Mouse (Mus musculus) CH12.LX (cell line): ENCODE measurements around the gene Atxn7l1. TPM values are rescaled to one million over a fixed set of nuclear protein-coding genes. Genes with fewer than 3 reads are reported as not detected.

Experiments
- DNase-seq: peaks from one replicate; pipeline ENCODE4 v3.0.0-alpha.2; 2013; ENCODE audit errors: extremely low read depth
- H3K27ac ChIP-seq: 2 replicates; pipeline ENCODE4 v1.5.1; 2012; ENCODE audit warnings: low read depth, mild to moderate bottlenecking, control low read depth, moderate library complexity; ENCODE audit not compliant: insufficient read depth
- H3K27me3 ChIP-seq: replicated peaks from 2 replicates; pipeline ENCODE3; 2012; ENCODE audit warnings: inconsistent platforms
- H3K36me3 ChIP-seq, 2 experiments: replicated peaks in 1 of 2; 2 replicates each; pipeline versions ENCODE3 to v1.6.1; 2012; ENCODE audit warnings: inconsistent platforms in 1 of 2, low read length in 1 of 2, mild to moderate bottlenecking in 1 of 2, mixed read lengths in 1 of 2, moderate library complexity in 1 of 2; ENCODE audit not compliant: control insufficient read depth in 1 of 2, insufficient read depth in 1 of 2
- H3K4me1 ChIP-seq, 2 experiments: 2 replicates each; pipeline ENCODE4 v1.6.1; 2012; ENCODE audit warnings: inconsistent platforms in 1 of 2, moderate library complexity in 1 of 2; ENCODE audit not compliant: insufficient read depth in 2 of 2, control insufficient read depth in 1 of 2
- H3K4me2 ChIP-seq: 2 replicates; pipeline ENCODE4 v1.6.1; 2012; ENCODE audit warnings: low read depth, mild to moderate bottlenecking, control low read depth; ENCODE audit not compliant: poor library complexity, insufficient read depth, severe bottlenecking
- H3K4me3 ChIP-seq, 3 experiments: fragments of 150-350 bp in 1 of 3; sonication (generic) in 1 of 3; replicated peaks in 1 of 3; 2 replicates each; pipeline versions ENCODE3 to v1.5.1; 2011 to 2012; ENCODE audit warnings: low read depth in 2 of 3, low read length in 2 of 3, mild to moderate bottlenecking in 2 of 3, moderate library complexity in 2 of 3, control low read depth in 1 of 3, improper control_type of control experiment in 1 of 3, inconsistent platforms in 1 of 3, mixed read lengths in 1 of 3; ENCODE audit not compliant: poor library complexity in 1 of 3
- H3K79me2 ChIP-seq: replicated peaks from 2 replicates; pipeline ENCODE4 v1.6.1; 2012; ENCODE audit warnings: mild to moderate bottlenecking, moderate library complexity; ENCODE audit not compliant: control insufficient read depth, poor library complexity, insufficient read depth, severe bottlenecking; ENCODE audit errors: extremely low read depth
- H3K9ac ChIP-seq: 2 replicates; pipeline ENCODE4 v1.6.1; 2012; ENCODE audit warnings: low read depth, mild to moderate bottlenecking, control low read depth, moderate library complexity; ENCODE audit not compliant: insufficient read depth
- H3K9me3 ChIP-seq: replicated peaks from 2 replicates; pipeline ENCODE3; 2012; ENCODE audit warnings: low read length, inconsistent platforms, mixed read lengths
- CHD2 ChIP-seq: IDR thresholded peaks from 2 replicates; pipeline ENCODE4 v1.6.1; 2011; ENCODE audit warnings: low read length, improper control_type of control experiment
- CTCF ChIP-seq, 2 experiments: IDR thresholded peaks in 1 of 2; conservative IDR thresholded peaks in 1 of 2; 2 replicates each; pipeline ENCODE4 v1.5.1; 2011 to 2012; ENCODE audit warnings: low read depth in 2 of 2, low read length in 2 of 2, improper control_type of control experiment in 1 of 2, inconsistent platforms in 1 of 2, mild to moderate bottlenecking in 1 of 2, moderate library complexity in 1 of 2
- E2F4 ChIP-seq: IDR thresholded peaks from 2 replicates; pipeline ENCODE4 v1.6.1; 2011; ENCODE audit warnings: low read depth, low read length, improper control_type of control experiment; ENCODE audit not compliant: insufficient replicate concordance
- EP300 ChIP-seq: IDR thresholded peaks from 2 replicates; pipeline ENCODE4 v1.6.1; 2011; ENCODE audit warnings: low read length, improper control_type of control experiment
- ETS1 ChIP-seq: conservative IDR thresholded peaks from 2 replicates; pipeline ENCODE4 v1.6.1; 2012; ENCODE audit warnings: low read depth, mild to moderate bottlenecking, inconsistent platforms, low read length, improper control_type of control experiment, moderate library complexity
- GABPA ChIP-seq: IDR thresholded peaks from 2 replicates; pipeline ENCODE4 v1.6.1; 2012; ENCODE audit warnings: low read depth, low read length, improper control_type of control experiment, inconsistent platforms; ENCODE audit not compliant: insufficient replicate concordance
- HCFC1 ChIP-seq: IDR thresholded peaks from 2 replicates; pipeline ENCODE4 v1.6.1; 2012; ENCODE audit warnings: low read depth, mild to moderate bottlenecking, inconsistent platforms, low read length, improper control_type of control experiment
- IRF4 ChIP-seq: IDR thresholded peaks from 2 replicates; pipeline ENCODE4 v1.6.1; 2014; ENCODE audit warnings: low read depth, mild to moderate bottlenecking, inconsistent platforms, low read length, improper control_type of control experiment
- JUND ChIP-seq: conservative IDR thresholded peaks from 2 replicates; pipeline ENCODE4 v1.6.1; 2011; ENCODE audit warnings: low read depth, low read length, improper control_type of control experiment
- KAT2A ChIP-seq: IDR thresholded peaks from 2 replicates; pipeline ENCODE4 v1.6.1; 2012; ENCODE audit warnings: low read length, improper control_type of control experiment, inconsistent platforms; ENCODE audit not compliant: insufficient replicate concordance
- MAFK ChIP-seq: IDR thresholded peaks from 2 replicates; pipeline ENCODE4 v1.6.1; 2011; ENCODE audit warnings: low read length, improper control_type of control experiment; ENCODE audit not compliant: insufficient replicate concordance
- MAX ChIP-seq: IDR thresholded peaks from 2 replicates; pipeline ENCODE4 v1.6.1; 2011; ENCODE audit warnings: low read length, improper control_type of control experiment
- MYC ChIP-seq: IDR thresholded peaks from 2 replicates; pipeline ENCODE4 v1.6.1; 2011; ENCODE audit warnings: low read depth, mild to moderate bottlenecking, improper control_type of control experiment, low read length
- NRF1 ChIP-seq: IDR thresholded peaks from 2 replicates; pipeline ENCODE4 v1.6.1; 2014; ENCODE audit warnings: low read depth, mild to moderate bottlenecking, inconsistent platforms, low read length, improper control_type of control experiment, moderate library complexity
- POLR2A ChIP-seq: IDR thresholded peaks from 2 replicates; pipeline ENCODE4 v1.6.1; 2011; ENCODE audit warnings: low read depth, mild to moderate bottlenecking, improper control_type of control experiment, low read length
- POLR2AphosphoS2 ChIP-seq: IDR thresholded peaks from 2 replicates; pipeline ENCODE4 v1.6.1; 2011; ENCODE audit warnings: low read depth, low read length, improper control_type of control experiment
- RCOR1 ChIP-seq: conservative IDR thresholded peaks from 2 replicates; pipeline ENCODE4 v1.6.1; 2012; ENCODE audit warnings: low read depth, mild to moderate bottlenecking, inconsistent platforms, low read length, improper control_type of control experiment
- SIN3A ChIP-seq: IDR thresholded peaks from 2 replicates; pipeline ENCODE4 v1.6.1; 2012; ENCODE audit warnings: low read length, improper control_type of control experiment, inconsistent platforms
- SMC3 ChIP-seq: IDR thresholded peaks from 2 replicates; pipeline ENCODE4 v1.6.1; 2011; ENCODE audit warnings: low read depth, low read length, improper control_type of control experiment
- TCF12 ChIP-seq: IDR thresholded peaks from 2 replicates; pipeline ENCODE4 v1.6.1; 2014; ENCODE audit warnings: low read depth, mild to moderate bottlenecking, inconsistent platforms, low read length, improper control_type of control experiment
- UBTF ChIP-seq: IDR thresholded peaks from 2 replicates; pipeline ENCODE4 v1.6.1; 2012; ENCODE audit warnings: low read depth, mild to moderate bottlenecking, inconsistent platforms, low read length, improper control_type of control experiment, moderate library complexity
- USF1 ChIP-seq: IDR thresholded peaks from 2 replicates; pipeline ENCODE4 v1.6.1; 2014; ENCODE audit warnings: low read depth, mild to moderate bottlenecking, inconsistent platforms, low read length, improper control_type of control experiment
- ZC3H11A ChIP-seq: IDR thresholded peaks from 2 replicates; pipeline ENCODE4 v1.6.1; 2012; ENCODE audit warnings: low read depth, mild to moderate bottlenecking, inconsistent platforms, low read length, improper control_type of control experiment
- ZKSCAN1 ChIP-seq: IDR thresholded peaks from 2 replicates; pipeline ENCODE4 v1.6.1; 2012; ENCODE audit warnings: low read depth, inconsistent platforms, low read length, improper control_type of control experiment, borderline replicate concordance
- dilution Hi-C: fragments of 300-500 bp; cut with MboI; formaldehyde crosslinking; loops from 2 replicates; pipeline ENCODE4 v1.14.3; 2020; ENCODE audit warnings: low sequenced_read_pairs; ENCODE audit not compliant: extremely low pct_unique_long_range_greater_than_20kb, extremely low pct_ligation_motif_present
- in situ Hi-C: fragments of 300-500 bp; cut with MboI; formaldehyde crosslinking; loops from 3 replicates; pipeline ENCODE4 v1.14.3; 2019; ENCODE audit warnings: low sequenced_read_pairs, low pct_ligation_motif_present, low pct_unique_long_range_greater_than_20kb, mixed read lengths
- polyA plus RNA-seq: library from polyadenylated mRNA; unstranded; fragments of >175 nt; gene quantifications from 2 replicates; pipeline ENCODE4 v1.2.1, GENCODE M21; 2012; ENCODE audit warnings: low read depth; ENCODE audit not compliant: insufficient read length
- total RNA-seq, 2 experiments: library from RNA; depleted of rRNA; stranded (reverse); fragments of 300-350 nt in 1 of 2; fragments of >200 nt in 1 of 2; gene quantifications; 2 replicates each; pipeline ENCODE4 v1.2.3; 2012 to 2014

The Atxn7l1 gene
- total and polyA plus RNA-seq, 3 experiments, result 8.6 to 55.7 (median 9.0) TPM

GRCm38 (mm10) chr12:33336561-33337125 is 189.2 kb downstream of the Atxn7l1 start:
- no peak for DNase-seq
- peaks cover 4 to 5% of the 10 kb centered on the region in 2 experiments; a peak in 2 of 4 replicates for H3K4me1 ChIP-seq
- no peak overlapping the region for H3K9ac ChIP-seq
- in situ Hi-C loops (loop anchor here (5.0 to 25.0 kb wide), 2 partner anchors 49 to 299 kb away; no protein-coding TSS in a partner anchor), dilution Hi-C loops (no loop called here)
- no peak overlapping the region for H3K4me2 ChIP-seq
- H3K27ac ChIP-seq, result no peak overlapping the region
- H3K4me3 ChIP-seq, result no peak overlapping the region
- H3K9me3 ChIP-seq, result no peaks in the 10 kb centered on the region
- H3K27me3 ChIP-seq, result no peaks in the 10 kb centered on the region
- peaks cover 48 to 96% of the 10 kb centered on the region in 2 experiments for H3K36me3 ChIP-seq
- H3K79me2 ChIP-seq, result no peaks in the 10 kb centered on the region
- TF ChIP-seq SIN3A (no peak), HCFC1 (no peak), KAT2A (no peak), ETS1 (no peak), ZC3H11A (no peak), CTCF (conservative IDR thresholded peaks at IDR 0.05 in 1 of 2, IDR thresholded peaks at IDR 0.05 in 1 of 2; ENCODE audit: low read depth in 2 of 2, low read length in 2 of 2) (no peak), TCF12 (no peak), GABPA (no peak), ZKSCAN1 (no peak), MAFK (no peak), MYC (no peak), NRF1 (no peak), USF1 (no peak), POLR2AphosphoS2 (no peak), CHD2 (no peak), RCOR1 (no peak), SMC3 (no peak), E2F4 (no peak), JUND (no peak)

- H3K36me3 ChIP-seq, result peaks cover 53 to 96% of the 10 kb centered on the region in 2 experiments
- in situ Hi-C loops, result loop anchor here (5.0 to 25.0 kb wide), 2 partner anchors 50 to 300 kb away; no protein-coding TSS in a partner anchor
Observed at GRCm38 (mm10) chr12:33337289-33337688, 189.8 kb downstream of the Atxn7l1 start.

More at GRCm38 (mm10) chr12:33337289-33337688, 189.8 kb downstream of the Atxn7l1 start:
- Histone ChIP-seq H3K79me2 (no peaks in the 10 kb centered on the region), H3K27ac (no peak overlapping the region), H3K27me3 (no peaks in the 10 kb centered on the region), H3K4me2 (no peak overlapping the region), H3K9me3 (no peaks in the 10 kb centered on the region), H3K4me3 (no peak overlapping the region), H3K4me1 (peaks cover 0 to 4% of the 10 kb centered on the region in 2 experiments; a peak in 1 of 4 replicates), H3K9ac (no peak overlapping the region)
- dilution Hi-C loops, result no loop called here
- TF ChIP-seq POLR2AphosphoS2, result no peak
- TF ChIP-seq MAX, result no peak
- no peak for TF ChIP-seq CTCF (conservative IDR thresholded peaks at IDR 0.05 in 1 of 2, IDR thresholded peaks at IDR 0.05 in 1 of 2; ENCODE audit: low read depth in 2 of 2, low read length in 2 of 2)
- TF ChIP-seq IRF4, result no peak
- TF ChIP-seq ETS1, result no peak
- TF ChIP-seq POLR2A, result no peak
- TF ChIP-seq EP300, result no peak
- no peak for TF ChIP-seq UBTF
- no peak for TF ChIP-seq E2F4
- TF ChIP-seq RCOR1, result no peak
- no peak for DNase-seq
